Mouse (Mus musculus) stomach, postnatal 0 days (tissue): ENCODE measurements around the gene Cd93. TPM values are rescaled to one million over a fixed set of nuclear protein-coding genes. Genes with fewer than 3 reads are reported as not detected.

Experiments
- ATAC-seq: fragments of 200-750 bp; cut with Nextera tagmentation; 2 replicates; pipeline ENCODE4 v1.8.0; 2017; ENCODE audit not compliant: low FRiP score, low TSS enrichment
- DNase-seq: peaks from one replicate; pipeline ENCODE4 v3.0.0-alpha.2; 2016; ENCODE audit warnings: low spot score
- H3K27ac ChIP-seq: fragments of 300-500 bp; sonication (generic); replicated peaks from 2 replicates; pipeline ENCODE4 v1.5.1; 2014; ENCODE audit warnings: mild to moderate bottlenecking, control low read depth
- H3K27me3 ChIP-seq: fragments of 300-500 bp; sonication (generic); 2 replicates; pipeline ENCODE4 v1.6.1; 2014; ENCODE audit warnings: low read length; ENCODE audit not compliant: control insufficient read depth, insufficient read depth
- H3K36me3 ChIP-seq: fragments of 300-500 bp; sonication (generic); 2 replicates; pipeline ENCODE4 v1.6.1; 2014; ENCODE audit warnings: low read length, mixed read lengths; ENCODE audit not compliant: control insufficient read depth, insufficient read depth
- H3K4me1 ChIP-seq: fragments of 300-500 bp; sonication (generic); replicated peaks from 2 replicates; pipeline ENCODE4 v1.6.1; 2014; ENCODE audit warnings: antibody characterized with exemption; ENCODE audit not compliant: control insufficient read depth, insufficient read depth
- H3K4me2 ChIP-seq: fragments of 300-500 bp; sonication (generic); replicated peaks from 2 replicates; pipeline ENCODE4 v1.6.1; 2014; ENCODE audit warnings: low read depth, mild to moderate bottlenecking, control low read depth, moderate library complexity
- H3K4me3 ChIP-seq: fragments of 300-500 bp; sonication (generic); 2 replicates; pipeline ENCODE4 v1.5.1; 2014; ENCODE audit warnings: low read depth, low read length, control low read depth
- H3K9ac ChIP-seq: fragments of 300-500 bp; sonication (generic); 2 replicates; pipeline ENCODE4 v1.6.1; 2014; ENCODE audit warnings: mild to moderate bottlenecking, low read length, control low read depth, mixed read lengths
- H3K9me3 ChIP-seq: fragments of 300-500 bp; sonication (generic); 2 replicates; pipeline ENCODE4 v1.6.1; 2016; ENCODE audit warnings: low read length; ENCODE audit not compliant: control insufficient read depth
- CTCF ChIP-seq: IDR thresholded peaks from 2 replicates; pipeline ENCODE4 v1.5.1; 2016; ENCODE audit warnings: antibody characterized with exemption, low read depth, mild to moderate bottlenecking, moderate library complexity
- EP300 ChIP-seq: optimal IDR thresholded peaks from 2 replicates; pipeline ENCODE3; 2016; ENCODE audit warnings: antibody characterized with exemption
- WGBS: fragments of 180-500 bp; shearing (Covaris S2); extraction: QIAGEN DNeasy Blood & Tissue Kit; methylation state at CpG from one replicate; pipeline ENCODE4 v1.1.7; 2014; 5-methylcytosine and 5-hydroxymethylcytosine counted together
- polyA plus RNA-seq: library from polyadenylated mRNA; unstranded; fragments of >200 nt; fragmentation: Nextera tagmentation; extraction: Ambion mirVana; gene quantifications from 2 replicates; pipeline ENCODE4 v1.2.1, GENCODE M21; 2015

The Cd93 gene
- polyA plus RNA-seq, 1 experiment from 2014 or later: 4.3 TPM

- H3K4me3 ChIP-seq: no peak overlapping the region
- DNase-seq (no peak), ATAC-seq (no peak)
- H3K9me3 ChIP-seq: no peaks in the 10 kb centered on the region
- no peak overlapping the region for H3K27ac ChIP-seq
- WGBS: 77% methylated on average over 3 of the region's 3 CpGs
- H3K36me3 ChIP-seq: no peaks in the 10 kb centered on the region
- H3K4me1 ChIP-seq: no peaks in the 10 kb centered on the region
- no peaks in the 10 kb centered on the region for H3K27me3 ChIP-seq
- TF ChIP-seq EP300 (no peak), CTCF (no peak)
- no peak overlapping the region for H3K4me2 ChIP-seq
- no peak overlapping the region for H3K9ac ChIP-seq
Measured at GRCm38 (mm10) chr2:148467921-148468440, 24.6 kb upstream of the Cd93 start.

- Histone ChIP-seq H3K4me3 (no peak overlapping the region), H3K36me3 (no peaks in the 10 kb centered on the region), H3K27ac (no peak overlapping the region), H3K9me3 (no peaks in the 10 kb centered on the region), H3K27me3 (no peaks in the 10 kb centered on the region), H3K9ac (no peak overlapping the region), H3K4me1 (no peaks in the 10 kb centered on the region), H3K4me2 (no peak overlapping the region)
- no peak for DNase-seq
- TF ChIP-seq CTCF (no peak), EP300 (no peak)
- ATAC-seq: no peak
Measured at GRCm38 (mm10) chr2:148455341-148455740, 12.0 kb upstream of the Cd93 start.

GRCm38 (mm10) chr2:148454014-148454542 lies 10.7 kb upstream of the Cd93 start:
- DNase-seq (no peak), ATAC-seq (no peak)
- Histone ChIP-seq H3K36me3 (no peaks in the 10 kb centered on the region), H3K9ac (no peak overlapping the region), H3K4me1 (no peaks in the 10 kb centered on the region), H3K4me3 (no peak overlapping the region), H3K4me2 (no peak overlapping the region), H3K27me3 (no peaks in the 10 kb centered on the region), H3K27ac (no peak overlapping the region), H3K9me3 (no peaks in the 10 kb centered on the region)
- TF ChIP-seq EP300 (no peak), CTCF (no peak)
- 80% methylated on average over 4 of the region's 4 CpGs for WGBS

- H3K27me3 ChIP-seq: no peaks in the 10 kb centered on the region
- ATAC-seq (no peak), DNase-seq (no peak)
- H3K9me3 ChIP-seq: no peaks in the 10 kb centered on the region
- no peak overlapping the region for H3K4me2 ChIP-seq
- no peaks in the 10 kb centered on the region for H3K4me1 ChIP-seq
- no peak overlapping the region for H3K4me3 ChIP-seq
- 81% methylated on average over 3 of the region's 3 CpGs for WGBS
- no peak for TF ChIP-seq CTCF
- TF ChIP-seq EP300: no peak
- H3K27ac ChIP-seq: no peak overlapping the region
- H3K36me3 ChIP-seq: no peaks in the 10 kb centered on the region
- H3K9ac ChIP-seq: no peak overlapping the region
Measured at GRCm38 (mm10) chr2:148453061-148453460, 9.7 kb upstream of the Cd93 start.

- Histone ChIP-seq H3K27ac (0 out of 2 replicates have a peak overlapping the region, but pooled peaks have one; percentile 20), H3K4me3 (no peak overlapping the region), H3K9ac (no peak overlapping the region), H3K4me1 (no peaks in the 10 kb centered on the region), H3K4me2 (no peak overlapping the region), H3K36me3 (no peaks in the 10 kb centered on the region), H3K9me3 (no peaks in the 10 kb centered on the region), H3K27me3 (no peaks in the 10 kb centered on the region)
- DNase-seq: no peak
- 61% methylated on average over 5 of the region's 5 CpGs for WGBS
- TF ChIP-seq CTCF (no peak), EP300 (no peak)
- no peak for ATAC-seq
Measured at GRCm38 (mm10) chr2:148451498-148451897, 8.1 kb upstream of the Cd93 start.

GRCm38 (mm10) chr2:148450616-148451015 lies 7.3 kb upstream of the Cd93 start:
- TF ChIP-seq CTCF (no peak), EP300 (no peak)
- no peak for DNase-seq
- H3K4me3 ChIP-seq: no peak overlapping the region
- H3K27ac ChIP-seq: no peak overlapping the region
- 44% methylated on average over 5 of the region's 5 CpGs for WGBS
- no peak for ATAC-seq
- H3K9ac ChIP-seq: no peak overlapping the region
- no peak overlapping the region for H3K4me2 ChIP-seq
- no peaks in the 10 kb centered on the region for H3K36me3 ChIP-seq
- no peaks in the 10 kb centered on the region for H3K9me3 ChIP-seq
- H3K4me1 ChIP-seq: no peaks in the 10 kb centered on the region
- no peaks in the 10 kb centered on the region for H3K27me3 ChIP-seq
